Mouse (Mus musculus) MEL (cell line): ENCODE results near the gene Zic5. TPM values are rescaled to one million over a fixed set of nuclear protein-coding genes. Genes with fewer than 3 reads are reported as not detected.

Experiments used
- DNase-seq: peaks from one replicate; pipeline ENCODE4 v3.0.0; 2011; ENCODE audit warnings: low read depth, low spot score
- H3K27ac ChIP-seq: 2 replicates; pipeline ENCODE4 v1.5.1; 2012; ENCODE audit warnings: low read depth, mild to moderate bottlenecking, control low read depth, low read length, moderate library complexity; ENCODE audit not compliant: control insufficient read depth
- H3K27me3 ChIP-seq, 2 experiments: fragments of 150-350 bp in 1 of 2; sonication (generic) in 1 of 2; 2 replicates each; pipeline ENCODE4 v1.6.1; 2012; ENCODE audit warnings: low read length in 2 of 2, mild to moderate bottlenecking in 2 of 2, improper control_type of control experiment in 1 of 2, moderate library complexity in 1 of 2; ENCODE audit not compliant: insufficient read depth in 2 of 2, control insufficient read depth in 1 of 2
- H3K36me3 ChIP-seq, 2 experiments: 2 replicates each; pipeline ENCODE4 v1.6.1; 2012 to 2014; ENCODE audit warnings: low read length in 2 of 2, improper control_type of control experiment in 1 of 2, inconsistent platforms in 1 of 2, mild to moderate bottlenecking in 1 of 2; ENCODE audit not compliant: insufficient read depth in 2 of 2, control insufficient read depth in 1 of 2
- H3K4me1 ChIP-seq, 2 experiments: fragments of 150-350 bp in 1 of 2; sonication (generic) in 1 of 2; 2 replicates each; pipeline ENCODE4 v1.6.1; 2012; ENCODE audit warnings: low read length in 2 of 2, improper control_type of control experiment in 1 of 2, mild to moderate bottlenecking in 1 of 2; ENCODE audit not compliant: insufficient read depth in 2 of 2, control insufficient read depth in 1 of 2
- H3K4me3 ChIP-seq, 2 experiments: fragments of 150-350 bp in 1 of 2; sonication (generic) in 1 of 2; 2 replicates each; pipeline ENCODE4 v1.5.1; 2012; ENCODE audit warnings: low read depth in 2 of 2, low read length in 2 of 2, mild to moderate bottlenecking in 2 of 2, moderate library complexity in 2 of 2, control low read depth in 1 of 2, improper control_type of control experiment in 1 of 2; ENCODE audit not compliant: control insufficient read depth in 1 of 2, insufficient read depth in 1 of 2
- H3K79me2 ChIP-seq: 2 replicates; pipeline ENCODE4 v1.6.1; 2012; ENCODE audit warnings: mild to moderate bottlenecking, low read length, moderate library complexity; ENCODE audit not compliant: control insufficient read depth, poor library complexity, insufficient read depth
- H3K9ac ChIP-seq: 2 replicates; pipeline ENCODE4 v1.6.1; 2012; ENCODE audit warnings: low read depth, mild to moderate bottlenecking, control low read depth, low read length, moderate library complexity; ENCODE audit not compliant: control insufficient read depth, poor library complexity, severe bottlenecking
- H3K9me3 ChIP-seq: fragments of 150-350 bp; sonication (generic); replicated peaks from 2 replicates; pipeline ENCODE4 v1.6.1; 2012; ENCODE audit warnings: mild to moderate bottlenecking, low read length, improper control_type of control experiment, moderate library complexity; ENCODE audit not compliant: insufficient read depth
- BHLHE40 ChIP-seq: IDR thresholded peaks from 2 replicates; pipeline ENCODE4 v1.6.1; 2012; ENCODE audit warnings: low read depth, mild to moderate bottlenecking, inconsistent platforms, low read length, improper control_type of control experiment, borderline replicate concordance
- CHD1 ChIP-seq: IDR thresholded peaks from 2 replicates; pipeline ENCODE4 v1.6.1; 2012; ENCODE audit warnings: low read depth, mild to moderate bottlenecking, inconsistent platforms, low read length, improper control_type of control experiment
- CHD2 ChIP-seq: IDR thresholded peaks from 2 replicates; pipeline ENCODE4 v1.6.1; 2011; ENCODE audit warnings: low read length, improper control_type of control experiment
- CTCF ChIP-seq, 3 experiments: IDR thresholded peaks in 2 of 3; conservative IDR thresholded peaks in 1 of 3; 2 replicates each; pipeline ENCODE4 v1.5.1; 2011 to 2012; ENCODE audit warnings: low read length in 3 of 3, low read depth in 2 of 3, mild to moderate bottlenecking in 2 of 3, improper control_type of control experiment in 1 of 3, inconsistent platforms in 1 of 3, mixed read lengths in 1 of 3, moderate library complexity in 1 of 3; ENCODE audit not compliant: control insufficient read depth in 1 of 3, insufficient read depth in 1 of 3, poor library complexity in 1 of 3, severe bottlenecking in 1 of 3
- E2F4 ChIP-seq: IDR thresholded peaks from 2 replicates; pipeline ENCODE4 v1.6.1; 2011; ENCODE audit warnings: low read depth, low read length, improper control_type of control experiment, borderline replicate concordance
- ELF1 ChIP-seq: IDR thresholded peaks from 2 replicates; pipeline ENCODE4 v1.6.1; 2014; ENCODE audit warnings: low read depth, mild to moderate bottlenecking, inconsistent platforms, low read length, improper control_type of control experiment, moderate library complexity
- EP300 ChIP-seq, 2 experiments: IDR thresholded peaks; 2 replicates each; pipeline ENCODE4 v1.6.1; 2011; ENCODE audit warnings: improper control_type of control experiment in 2 of 2, low read length in 2 of 2, low read depth in 1 of 2, mild to moderate bottlenecking in 1 of 2
- ETS1 ChIP-seq: IDR thresholded peaks from 2 replicates; pipeline ENCODE4 v1.6.1; 2012; ENCODE audit warnings: low read depth, mild to moderate bottlenecking, inconsistent platforms, low read length, improper control_type of control experiment, moderate library complexity
- GABPA ChIP-seq: IDR thresholded peaks from 2 replicates; pipeline ENCODE4 v1.6.1; 2012; ENCODE audit warnings: low read depth, mild to moderate bottlenecking, inconsistent platforms, low read length, improper control_type of control experiment, moderate library complexity
- GATA1 ChIP-seq: IDR thresholded peaks from 2 replicates; pipeline ENCODE4 v1.6.1; 2011; ENCODE audit warnings: low read depth, low read length, improper control_type of control experiment
- HCFC1 ChIP-seq: IDR thresholded peaks from 2 replicates; pipeline ENCODE4 v1.6.1; 2012; ENCODE audit warnings: low read depth, mild to moderate bottlenecking, inconsistent platforms, low read length, improper control_type of control experiment, moderate library complexity
- JUND ChIP-seq: IDR thresholded peaks from 2 replicates; pipeline ENCODE4 v1.6.1; 2011; ENCODE audit warnings: low read depth, mild to moderate bottlenecking, improper control_type of control experiment, low read length
- KAT2A ChIP-seq: conservative IDR thresholded peaks from 2 replicates; pipeline ENCODE4 v1.6.1; 2012; ENCODE audit warnings: low read depth, low read length, improper control_type of control experiment, inconsistent platforms
- MAFK ChIP-seq: IDR thresholded peaks from 2 replicates; pipeline ENCODE4 v1.6.1; 2011; ENCODE audit warnings: low read depth, mild to moderate bottlenecking, low read length, improper control_type of control experiment, borderline replicate concordance
- MAX ChIP-seq: IDR thresholded peaks from 2 replicates; pipeline ENCODE4 v1.6.1; 2011; ENCODE audit warnings: low read length, improper control_type of control experiment
- MAZ ChIP-seq: IDR thresholded peaks from 2 replicates; pipeline ENCODE4 v1.6.1; 2012; ENCODE audit warnings: low read depth, mild to moderate bottlenecking, inconsistent platforms, low read length, improper control_type of control experiment
- MEF2A ChIP-seq: IDR thresholded peaks from 2 replicates; pipeline ENCODE4 v1.6.1; 2014; ENCODE audit warnings: low read depth, mild to moderate bottlenecking, inconsistent platforms, low read length, improper control_type of control experiment; ENCODE audit not compliant: poor library complexity, insufficient replicate concordance, severe bottlenecking; ENCODE audit errors: extremely low read depth
- MXI1 ChIP-seq: IDR thresholded peaks from 2 replicates; pipeline ENCODE4 v1.6.1; 2011; ENCODE audit warnings: mild to moderate bottlenecking, low read depth, low read length, improper control_type of control experiment
- MYB ChIP-seq: IDR thresholded peaks from 2 replicates; pipeline ENCODE4 v1.6.1; 2011; ENCODE audit warnings: mild to moderate bottlenecking, low read depth, low read length, improper control_type of control experiment
- MYC ChIP-seq: IDR thresholded peaks from 2 replicates; pipeline ENCODE4 v1.6.1; 2011; ENCODE audit warnings: low read depth, mild to moderate bottlenecking, low read length, improper control_type of control experiment, moderate library complexity
- NRF1 ChIP-seq: IDR thresholded peaks from 2 replicates; pipeline ENCODE4 v1.6.1; 2014; ENCODE audit warnings: low read depth, mild to moderate bottlenecking, inconsistent platforms, low read length, improper control_type of control experiment, moderate library complexity; ENCODE audit not compliant: poor library complexity, insufficient read depth, severe bottlenecking
- POLR2A ChIP-seq, 2 experiments: IDR thresholded peaks; 2 replicates each; pipeline ENCODE4 v1.6.1; 2011 to 2012; ENCODE audit warnings: low read length in 2 of 2, mild to moderate bottlenecking in 2 of 2, control low read depth in 1 of 2, improper control_type of control experiment in 1 of 2, low read depth in 1 of 2, moderate library complexity in 1 of 2; ENCODE audit not compliant: control insufficient read depth in 1 of 2, insufficient read depth in 1 of 2, poor library complexity in 1 of 2
- POLR2AphosphoS2 ChIP-seq: IDR thresholded peaks from 2 replicates; pipeline ENCODE4 v1.6.1; 2011; ENCODE audit warnings: low read length, improper control_type of control experiment
- POLR2AphosphoS5 ChIP-seq: IDR thresholded peaks from 2 replicates; pipeline ENCODE4 v1.6.1; 2012; ENCODE audit warnings: low read depth, borderline replicate concordance, mild to moderate bottlenecking, inconsistent platforms, low read length, moderate library complexity, mixed read lengths
- RAD21 ChIP-seq: IDR thresholded peaks from 2 replicates; pipeline ENCODE4 v1.6.1; 2011; ENCODE audit warnings: mild to moderate bottlenecking, low read depth, low read length, improper control_type of control experiment
- RCOR1 ChIP-seq: IDR thresholded peaks from 2 replicates; pipeline ENCODE4 v1.6.1; 2012; ENCODE audit warnings: low read depth, mild to moderate bottlenecking, inconsistent platforms, low read length, improper control_type of control experiment
- SIN3A ChIP-seq: IDR thresholded peaks from 2 replicates; pipeline ENCODE4 v1.6.1; 2012; ENCODE audit warnings: low read length, improper control_type of control experiment, inconsistent platforms
- SMC3 ChIP-seq: IDR thresholded peaks from 2 replicates; pipeline ENCODE4 v1.6.1; 2011; ENCODE audit warnings: low read depth, low read length, improper control_type of control experiment
- TAL1 ChIP-seq: IDR thresholded peaks from 2 replicates; pipeline ENCODE4 v1.6.1; 2012; ENCODE audit warnings: mild to moderate bottlenecking, inconsistent platforms, low read length, moderate library complexity, mixed read lengths
- TBP ChIP-seq: IDR thresholded peaks from 2 replicates; pipeline ENCODE4 v1.8.0; 2011; ENCODE audit warnings: low read depth, low read length, improper control_type of control experiment
- TCF12 ChIP-seq: IDR thresholded peaks from 2 replicates; pipeline ENCODE4 v1.6.1; 2014; ENCODE audit warnings: low read depth, mild to moderate bottlenecking, inconsistent platforms, low read length, improper control_type of control experiment, moderate library complexity
- UBTF ChIP-seq: IDR thresholded peaks from 2 replicates; pipeline ENCODE4 v1.6.1; 2012; ENCODE audit warnings: low read depth, mild to moderate bottlenecking, inconsistent platforms, low read length, improper control_type of control experiment, moderate library complexity, borderline replicate concordance; ENCODE audit not compliant: insufficient read depth
- USF1 ChIP-seq: IDR thresholded peaks from 2 replicates; pipeline ENCODE4 v1.6.1; 2014; ENCODE audit warnings: low read depth, mild to moderate bottlenecking, inconsistent platforms, low read length, improper control_type of control experiment, moderate library complexity
- USF2 ChIP-seq, 2 experiments: IDR thresholded peaks; 2 replicates each; pipeline ENCODE4 v1.6.1; 2011 to 2012; ENCODE audit warnings: improper control_type of control experiment in 2 of 2, low read length in 2 of 2, borderline replicate concordance in 1 of 2, inconsistent platforms in 1 of 2, low read depth in 1 of 2, mild to moderate bottlenecking in 1 of 2; ENCODE audit not compliant: insufficient read depth in 1 of 2
- ZC3H11A ChIP-seq: IDR thresholded peaks from 2 replicates; pipeline ENCODE4 v1.6.1; 2012; ENCODE audit warnings: low read depth, mild to moderate bottlenecking, inconsistent platforms, low read length, improper control_type of control experiment
- ZKSCAN1 ChIP-seq: IDR thresholded peaks from 2 replicates; pipeline ENCODE4 v1.6.1; 2012; ENCODE audit warnings: low read depth, mild to moderate bottlenecking, inconsistent platforms, low read length, improper control_type of control experiment, moderate library complexity
- ZNF384 ChIP-seq: IDR thresholded peaks from 2 replicates; pipeline ENCODE4 v1.6.1; 2012; ENCODE audit warnings: low read depth, mild to moderate bottlenecking, inconsistent platforms, low read length, improper control_type of control experiment
- polyA plus RNA-seq, 2 experiments: library from polyadenylated mRNA; stranded (reverse) in 1 of 2; unstranded in 1 of 2; fragments of >175 nt in 1 of 2; fragments of >200 nt in 1 of 2; gene quantifications; 2 replicates each; pipeline versions ENCODE4 v1.2.1 to v1.2.4; 2012; ENCODE audit warnings: low replicate concordance in 2 of 2, low read depth in 1 of 2; ENCODE audit not compliant: insufficient read length in 2 of 2, insufficient read depth in 1 of 2, missing spikeins in 1 of 2
- total RNA-seq: library from RNA; depleted of rRNA; stranded (reverse); fragments of 300-350 nt; gene quantifications from 2 replicates; pipeline ENCODE4 v1.2.3, GENCODE M21; 2012

Zic5 gene
- total and polyA plus RNA-seq, 3 experiments, result 10.4 to 50.6 (median 23.6) TPM

- H3K27ac ChIP-seq, result peak overlapping the region; percentile 26
- H3K36me3 ChIP-seq, result peaks cover 5 to 19% of the 10 kb centered on the region in 2 experiments
- H3K79me2 ChIP-seq, result peaks cover 50% of the 10 kb centered on the region
- no peaks in the 10 kb centered on the region for H3K27me3 ChIP-seq
- no peaks in the 10 kb centered on the region for H3K9me3 ChIP-seq
- peak overlapping the region; percentile 93 for H3K9ac ChIP-seq
- DNase-seq, result peak; percentile 63
- H3K4me1 ChIP-seq, result peaks cover 13 to 15% of the 10 kb centered on the region in 2 experiments
- H3K4me3 ChIP-seq, result peak overlapping the region; percentile 93 to 94
- TF ChIP-seq EP300 (IDR thresholded peaks at IDR 0.05; ENCODE audit: low read depth in 1 of 2, low read length in 2 of 2) (0 out of 4 replicates have a peak, but pooled peaks of 1 of the 2 experiments have one; percentile 14), NRF1 (no peak), MYC (0 out of 2 replicates have a peak, but pooled peaks have one; percentile 54), HCFC1 (no peak), POLR2A (IDR thresholded peaks at IDR 0.05; ENCODE audit: control insufficient read depth in 1 of 2, insufficient read depth in 1 of 2, low read depth in 1 of 2, low read length in 2 of 2, poor library complexity in 1 of 2) (no peak; a peak in 1 of 4 replicates), SIN3A (peak; percentile 73; the same call in 1 of the 2 replicates), BHLHE40 (no peak), RAD21 (no peak), KAT2A (no peak), E2F4 (no peak), TBP (0 out of 2 replicates have a peak, but pooled peaks have one; percentile 12), MAFK (no peak), POLR2AphosphoS5 (no peak), ZKSCAN1 (no peak), USF2 (IDR thresholded peaks at IDR 0.05; ENCODE audit: borderline replicate concordance in 1 of 2, insufficient read depth in 1 of 2, low read depth in 1 of 2, low read length in 2 of 2) (no peak), ZC3H11A (no peak), GATA1 (no peak), SMC3 (no peak), RCOR1 (no peak), CTCF (IDR thresholded peaks at IDR 0.05 in 2 of 3, conservative IDR thresholded peaks at IDR 0.05 in 1 of 3; ENCODE audit: control insufficient read depth in 1 of 3, insufficient read depth in 1 of 3, low read depth in 2 of 3, low read length in 3 of 3, poor library complexity in 1 of 3, severe bottlenecking in 1 of 3) (no peak), MXI1 (peak; percentile 68), GABPA (no peak), TCF12 (no peak), UBTF (no peak), MAX (no peak; the same call in 1 of the 2 replicates), JUND (no peak), CHD2 (no peak), CHD1 (0 out of 2 replicates have a peak, but pooled peaks have one; percentile 44), TAL1 (no peak), POLR2AphosphoS2 (no peak), ETS1 (no peak; the same call in 1 of the 2 replicates), MAZ (0 out of 2 replicates have a peak, but pooled peaks have one; percentile 43), MEF2A (no peak), USF1 (0 out of 2 replicates have a peak, but pooled peaks have one; percentile 39), ELF1 (no peak), ZNF384 (peak; percentile 97), MYB (no peak)
These were observed 4.0 kb downstream of the Zic5 start for GRCm38 (mm10) chr14:122461500-122461899.
